Mouse (Mus musculus): ENCODE results near the gene Smim14.
"Not testable (repeated sequence)": the region's sequence is repeated elsewhere in the genome, so short reads cannot be mapped to it uniquely, and the experiment has no call there.

Smim14 gene

DNA sequence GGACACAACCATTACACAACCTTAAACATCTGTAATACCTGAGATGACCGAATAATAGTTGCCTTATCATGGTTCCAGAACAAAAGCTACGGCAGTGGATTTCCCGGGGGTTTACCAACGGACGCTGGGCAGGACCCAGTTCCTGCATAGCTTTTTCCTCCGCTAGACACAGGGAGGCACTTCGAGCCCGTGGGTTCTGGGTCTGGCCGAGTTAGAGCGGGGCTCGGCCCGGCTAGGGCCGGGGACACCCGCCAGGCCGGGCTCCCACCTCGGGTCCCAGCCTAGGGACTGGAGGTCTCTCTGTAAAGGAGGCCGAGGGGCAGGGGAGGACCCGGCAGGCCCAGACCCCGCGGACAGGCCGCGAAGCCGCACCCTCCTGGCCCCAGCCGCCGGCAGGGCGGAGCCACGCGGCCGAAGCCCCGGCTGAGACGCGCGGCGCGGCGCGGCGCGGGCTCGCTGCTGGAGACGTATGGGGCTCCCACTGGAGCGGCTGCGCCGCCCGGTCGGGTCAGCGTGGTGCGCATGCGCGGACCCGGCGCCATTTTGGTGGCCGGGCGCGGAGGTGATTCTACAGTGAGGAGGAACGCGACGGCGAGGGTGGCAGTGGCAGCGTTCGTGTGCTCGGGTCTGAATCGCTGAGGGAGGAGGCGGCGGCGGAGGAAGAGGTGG is at the start of gene Smim14, which contains the start of gene Ube2k:
Smim14 (minus strand) TSS at position 434 of the 669 bp plus-strand sequence.
Ube2k (plus strand) TSS at position 483 of the 669 bp plus-strand sequence.
- DNase-seq = peak; percentile 96 to 97

DNA sequence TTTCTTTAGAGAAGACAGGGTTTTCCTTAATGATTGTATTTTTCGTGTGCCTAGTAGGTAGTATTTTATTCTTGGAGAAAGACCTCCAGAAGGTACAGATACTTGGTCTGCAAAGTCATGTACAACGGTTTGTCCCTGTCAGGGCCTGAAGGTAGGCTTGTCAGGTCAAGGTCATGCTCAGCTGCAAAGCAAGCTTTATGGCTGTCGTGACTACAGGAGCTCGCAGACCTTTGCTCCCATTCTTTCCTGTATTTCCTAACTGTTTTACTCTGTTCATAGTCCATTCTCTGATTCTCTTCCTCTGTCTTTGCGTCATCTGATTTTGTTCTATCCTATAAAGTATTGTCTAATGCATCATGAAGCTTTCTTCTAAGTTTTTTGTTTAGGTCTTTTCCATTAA is 49.3 kb upstream of the Smim14 start:
- no peak for DNase-seq

DNA sequence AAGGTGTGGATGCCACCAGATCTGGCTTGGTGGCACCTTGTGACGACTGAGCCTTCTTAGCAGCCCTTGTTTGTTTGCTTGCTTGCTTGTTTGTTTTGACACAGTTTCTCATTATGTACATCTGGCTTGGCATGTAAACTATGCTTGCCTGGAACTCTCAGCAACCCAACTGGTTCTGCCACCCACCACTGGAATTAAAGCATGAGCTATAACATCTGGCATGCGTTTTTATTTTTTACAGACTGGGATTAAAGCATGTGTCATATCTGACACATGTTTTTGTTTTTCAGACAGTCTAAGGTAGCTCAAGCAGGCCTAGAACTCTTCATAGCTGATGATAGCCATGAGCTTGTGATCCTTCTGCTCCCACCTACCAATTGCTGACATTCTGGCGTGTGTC is 41.6 kb upstream of the Smim14 start:
- no peak for DNase-seq

DNA sequence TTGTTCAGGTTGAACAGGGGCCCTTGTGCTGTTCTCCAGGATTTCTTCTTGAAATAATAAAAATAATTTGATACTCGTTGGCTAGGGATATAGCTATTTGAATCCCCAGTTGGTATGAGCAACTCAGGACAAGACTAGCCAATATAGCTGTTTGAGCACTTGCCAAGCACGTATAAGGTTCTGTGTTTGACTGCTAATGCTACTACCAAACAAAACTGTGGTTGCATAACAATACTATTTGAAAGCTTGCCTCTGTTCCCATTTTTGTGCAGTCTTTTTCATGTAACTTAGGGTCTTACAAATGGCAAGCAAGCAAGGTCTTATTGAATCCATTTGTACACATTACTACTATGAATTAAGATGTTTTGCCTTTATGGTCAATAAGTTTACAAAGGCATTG is 38.9 kb upstream of the Smim14 start:
- no peak for DNase-seq

DNA sequence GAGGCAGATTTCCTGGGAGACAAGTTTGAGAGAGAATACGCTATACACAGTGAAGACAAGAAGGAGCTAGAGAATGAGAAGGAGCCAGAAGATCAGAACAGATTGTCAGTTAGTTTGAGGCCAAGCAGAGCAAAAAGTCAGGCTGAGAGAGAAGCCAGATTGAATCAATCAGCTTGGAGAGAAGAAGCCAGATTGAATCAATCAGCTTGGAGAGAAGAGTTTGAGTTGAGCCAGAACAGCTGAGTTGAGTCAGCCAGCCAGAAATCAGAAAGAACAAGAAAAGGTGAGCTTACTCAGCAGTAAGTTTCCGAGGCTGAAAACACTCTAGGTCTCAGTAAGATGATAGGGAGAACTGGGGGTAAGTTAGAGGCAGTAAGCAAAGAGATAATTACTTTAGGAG is 37.9 kb upstream of the Smim14 start:
- no peak for DNase-seq

DNA sequence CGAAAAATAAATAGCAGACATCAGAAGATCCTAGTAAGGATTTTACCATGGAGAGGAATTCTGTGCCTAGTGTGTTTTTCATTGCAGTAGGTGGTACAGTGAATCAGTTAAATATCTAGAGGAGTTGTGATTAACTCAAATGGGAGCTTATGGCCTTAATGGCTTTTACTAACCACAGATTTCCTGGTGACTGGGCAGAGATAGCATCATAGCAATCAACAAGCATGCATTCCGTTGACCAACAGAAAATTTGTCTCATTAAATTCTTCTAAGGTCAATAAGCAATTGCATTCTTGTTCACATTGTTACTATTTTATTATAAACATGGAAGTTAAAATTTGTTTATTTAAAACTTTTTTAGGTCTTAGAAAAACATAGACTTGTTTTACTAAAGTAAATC is 28.5 kb upstream of the Smim14 start:
- no peak for DNase-seq

DNA sequence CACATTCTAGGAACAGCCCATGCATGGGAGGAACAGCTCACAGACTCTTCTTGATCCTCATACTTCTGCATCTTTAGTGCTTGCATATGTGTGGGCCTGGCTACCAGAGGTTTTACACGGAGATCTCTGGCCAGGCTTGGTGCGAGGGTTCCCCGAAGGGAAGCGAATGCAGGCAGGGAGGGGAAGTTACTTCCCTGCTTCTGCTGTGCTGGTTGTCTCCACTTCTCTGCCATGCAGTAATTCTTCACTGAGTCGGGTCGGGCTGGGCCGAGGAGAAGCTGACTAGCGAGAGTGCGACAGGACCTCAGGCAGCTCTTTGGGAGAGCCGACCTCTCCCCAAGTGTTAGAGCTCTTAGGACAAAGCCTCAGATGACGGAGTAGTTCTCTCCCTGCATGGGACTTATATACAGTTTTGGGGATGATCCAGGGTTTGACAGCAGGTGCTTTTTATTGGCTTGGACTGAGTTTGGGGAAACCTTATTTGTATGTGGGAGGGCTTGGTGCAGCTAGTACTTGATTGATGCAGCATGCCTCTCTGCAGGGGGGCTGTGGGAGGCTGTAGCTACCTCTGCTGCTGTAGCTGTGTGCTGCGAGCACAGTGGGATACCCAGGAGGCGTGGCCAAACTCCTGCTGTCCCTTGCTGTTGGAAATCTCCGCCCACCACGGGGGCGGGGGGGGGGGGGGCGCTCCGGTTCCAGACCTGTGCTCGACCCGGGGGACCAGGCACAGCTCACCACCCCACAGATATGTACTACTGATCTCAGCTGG is 24.3 kb upstream of the Smim14 start:
- peak; percentile 24 to 59 for DNase-seq

DNA sequence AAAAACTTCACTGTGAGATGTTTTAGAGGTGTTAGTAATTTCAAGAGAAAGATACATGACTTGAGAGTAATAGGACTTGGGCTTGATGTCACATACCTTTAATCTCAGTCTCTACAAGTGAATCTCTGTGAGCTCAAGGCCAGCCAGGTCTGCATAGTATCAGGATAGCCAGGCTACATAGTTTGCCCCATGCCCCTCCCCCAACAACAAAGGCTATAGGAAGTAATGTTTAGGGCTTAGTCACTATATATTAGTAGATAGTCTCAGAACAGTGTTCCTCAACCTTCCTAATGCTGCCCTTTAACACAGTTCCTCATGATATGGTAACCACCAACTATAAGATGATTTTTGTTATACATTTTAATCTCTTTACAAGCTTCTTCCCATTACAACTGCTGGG is 20.1 kb upstream of the Smim14 start:
- DNase-seq = no peak

DNA sequence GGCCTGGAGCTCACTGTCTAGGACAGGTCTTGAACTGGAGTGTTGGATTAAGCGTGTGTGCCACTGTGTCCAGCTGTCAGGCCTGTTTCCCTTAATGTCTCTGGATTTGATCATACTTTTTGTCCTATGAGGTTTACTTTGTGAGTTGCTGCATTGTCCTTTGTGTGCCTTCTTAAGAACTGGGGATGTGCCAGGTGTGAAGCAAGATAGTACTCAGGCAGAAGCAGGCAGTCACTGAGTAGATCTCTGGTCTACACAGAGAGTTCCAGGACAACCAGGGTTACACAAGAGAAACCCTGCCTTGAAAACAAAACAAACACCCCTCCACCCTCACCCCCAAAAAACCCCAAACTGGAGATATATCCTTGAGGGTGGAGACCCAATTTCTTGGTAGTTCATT is 12.7 kb upstream of the Smim14 start:
- no peak for DNase-seq

DNA sequence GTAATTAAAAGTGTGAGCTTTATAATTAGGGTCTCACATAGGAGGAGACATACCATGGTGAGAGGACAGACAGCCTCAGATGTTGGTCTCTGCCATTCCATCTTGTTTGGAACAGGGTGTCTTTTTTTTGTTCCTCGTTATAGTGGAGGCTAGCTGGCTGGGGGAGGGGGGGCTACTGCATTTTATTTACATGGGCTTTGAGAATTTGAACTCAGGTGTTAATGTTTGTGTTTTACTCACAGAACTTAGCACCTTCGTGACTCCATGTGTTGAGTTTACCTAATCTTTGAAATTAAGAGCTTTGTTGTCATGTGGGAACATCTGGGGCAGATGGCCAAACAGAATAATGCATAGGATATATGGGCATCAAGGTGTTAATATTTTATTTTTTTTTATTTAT is 7.6 kb upstream of the Smim14 start:
- DNase-seq = no peak

DNA sequence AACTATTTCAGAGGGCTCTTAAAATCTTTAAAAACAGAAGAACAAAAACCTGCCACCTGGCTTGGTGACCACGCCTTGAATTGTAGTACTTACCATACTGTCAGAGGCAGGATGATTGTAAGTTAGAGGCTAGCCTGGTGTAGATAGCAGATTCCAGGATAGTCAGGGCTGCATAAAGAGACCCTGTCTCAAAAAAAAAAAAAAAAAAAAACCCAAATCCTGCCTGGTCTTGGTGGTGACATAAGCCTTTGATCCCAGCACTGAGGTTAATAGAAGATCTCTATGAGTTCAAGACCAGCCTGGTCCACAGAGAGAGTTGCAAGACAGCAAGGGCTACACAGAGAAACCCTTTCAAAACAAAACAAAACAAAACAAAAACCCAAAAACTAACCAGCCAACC is 6.5 kb upstream of the Smim14 start:
- no peak for DNase-seq

DNA sequence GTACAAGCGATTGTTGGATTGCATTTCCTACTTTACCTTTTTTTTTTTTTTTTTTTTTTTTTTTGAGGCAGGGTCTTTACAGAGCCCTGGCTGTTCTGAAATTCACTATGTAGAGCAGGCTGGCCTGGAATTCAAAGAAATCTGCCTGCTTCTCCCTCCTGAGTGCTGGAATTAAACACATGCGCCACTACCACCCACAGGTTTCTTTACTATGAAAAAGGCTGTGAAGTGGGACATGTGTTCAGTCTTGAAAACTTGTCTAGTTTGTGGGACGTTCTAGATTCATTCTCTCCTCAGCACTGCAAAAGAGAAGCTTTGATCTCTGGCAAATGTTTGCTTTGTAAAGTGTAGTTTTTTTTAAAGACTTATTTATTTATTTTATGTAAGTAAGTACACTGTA is 4.9 kb upstream of the Smim14 start:
- no peak for DNase-seq

DNA sequence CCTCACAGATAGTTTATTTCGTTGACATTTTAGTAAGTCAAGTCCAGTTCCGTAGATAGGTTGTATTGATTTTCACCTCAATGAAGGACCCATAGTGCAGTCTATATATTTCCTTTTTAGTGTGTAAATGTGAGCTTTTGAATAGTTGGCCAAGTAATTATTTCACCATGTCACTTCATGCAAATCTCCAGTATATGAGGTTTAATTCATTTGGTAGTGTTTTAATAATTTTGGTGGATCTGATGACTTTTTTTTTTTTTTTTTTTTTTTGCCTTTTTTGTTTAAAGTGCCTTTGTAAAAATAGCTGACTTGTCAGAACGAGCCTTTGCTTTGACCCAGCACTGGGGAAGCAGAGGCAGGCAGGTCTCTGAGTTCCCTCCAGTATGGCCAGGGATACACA is 2.8 kb upstream of the Smim14 start:
- no peak for DNase-seq

DNA sequence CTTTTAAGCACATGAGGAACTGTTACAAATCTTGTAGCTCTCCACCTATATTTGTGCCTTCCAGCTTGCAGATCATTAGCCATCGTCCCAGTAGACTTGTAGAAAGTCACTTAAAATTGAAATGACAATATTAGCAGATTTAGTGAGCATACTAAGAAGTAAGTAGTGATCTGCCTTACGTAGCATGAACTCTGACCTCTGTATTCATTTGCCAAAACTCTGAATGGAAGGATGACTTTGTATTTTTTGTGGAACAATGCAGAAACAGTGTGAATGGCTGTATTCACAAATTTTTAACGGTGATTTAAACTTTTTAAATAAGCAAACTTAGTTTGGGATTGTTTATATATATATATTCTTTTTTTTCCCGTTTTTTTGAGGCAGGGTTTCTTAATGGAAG is 1.8 kb upstream of the Smim14 start:
- DNase-seq = no peak

DNA sequence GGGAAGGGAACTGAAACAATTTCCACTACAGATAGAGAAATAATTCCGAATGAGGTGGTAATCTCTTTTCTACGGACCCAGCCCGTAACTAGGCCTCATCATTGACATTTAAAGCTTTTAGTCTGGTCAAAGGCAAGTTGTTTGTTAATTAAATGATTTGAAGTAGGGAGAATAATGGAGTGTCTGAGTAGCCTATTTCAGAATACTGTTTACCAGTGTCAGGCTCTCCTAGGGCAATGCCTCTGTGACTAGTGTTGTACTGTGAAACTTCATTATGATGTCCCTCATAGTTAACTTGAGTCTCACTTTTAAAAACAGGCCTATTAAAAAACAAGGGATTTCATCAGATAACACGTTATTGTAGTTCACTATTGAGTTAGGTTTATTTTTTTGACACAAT is 1.1 kb upstream of the Smim14 start:
- no peak for DNase-seq

DNA sequence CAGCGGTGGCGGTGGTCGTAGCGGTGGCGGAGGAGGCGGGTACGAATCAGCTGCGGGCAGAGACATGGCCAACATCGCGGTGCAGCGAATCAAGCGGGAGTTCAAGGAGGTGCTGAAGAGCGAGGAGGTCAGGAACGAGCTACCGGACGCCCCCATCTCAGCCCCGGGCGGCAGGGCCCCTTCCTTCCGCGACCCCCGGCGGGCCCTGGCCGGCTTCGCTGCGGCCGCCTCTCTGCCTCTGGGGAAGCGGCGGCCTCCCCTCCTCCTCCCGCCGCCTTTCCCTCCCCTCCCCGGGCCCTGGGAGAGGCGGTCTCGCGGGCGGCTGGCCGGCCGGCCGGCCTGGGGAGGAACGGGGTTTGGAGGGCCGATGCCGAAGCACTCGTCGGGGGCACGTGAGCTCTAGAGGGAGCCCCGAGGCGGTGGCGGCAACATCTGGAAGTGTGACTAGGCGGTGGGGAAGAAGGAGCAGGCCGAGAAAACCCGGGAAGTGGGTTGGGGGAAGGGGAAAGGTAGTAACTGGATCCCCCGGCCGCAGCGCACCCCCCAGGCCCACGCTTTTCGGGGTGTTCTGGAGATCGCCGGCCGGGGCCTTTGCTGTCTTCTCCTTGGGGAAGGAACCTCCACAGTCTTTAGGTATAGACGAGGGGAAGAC is 562 bp upstream of the Smim14 start:
- DNase-seq = peak in 1 of 2 experiments; percentile 71

DNA sequence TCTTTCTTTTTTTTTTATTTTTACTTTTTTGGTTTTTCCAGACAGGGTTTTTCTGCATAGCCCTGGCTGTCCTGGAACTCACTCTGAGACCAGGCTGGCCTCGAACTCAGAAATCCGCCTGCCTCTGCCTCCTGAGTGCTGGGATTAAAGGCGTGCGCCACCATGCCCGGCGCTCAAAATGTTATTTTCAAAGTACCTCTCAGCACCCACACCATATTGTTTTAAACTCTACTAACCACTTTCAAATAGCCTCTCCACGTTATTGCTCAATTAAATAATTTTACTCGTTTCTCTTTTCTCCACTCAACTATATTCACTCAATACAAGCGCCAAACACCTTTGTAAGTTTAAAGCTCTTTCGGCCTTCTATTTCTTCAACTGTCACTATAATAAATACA is 917 bp downstream of the Smim14 start:
- not testable (repeated sequence) for DNase-seq

DNA sequence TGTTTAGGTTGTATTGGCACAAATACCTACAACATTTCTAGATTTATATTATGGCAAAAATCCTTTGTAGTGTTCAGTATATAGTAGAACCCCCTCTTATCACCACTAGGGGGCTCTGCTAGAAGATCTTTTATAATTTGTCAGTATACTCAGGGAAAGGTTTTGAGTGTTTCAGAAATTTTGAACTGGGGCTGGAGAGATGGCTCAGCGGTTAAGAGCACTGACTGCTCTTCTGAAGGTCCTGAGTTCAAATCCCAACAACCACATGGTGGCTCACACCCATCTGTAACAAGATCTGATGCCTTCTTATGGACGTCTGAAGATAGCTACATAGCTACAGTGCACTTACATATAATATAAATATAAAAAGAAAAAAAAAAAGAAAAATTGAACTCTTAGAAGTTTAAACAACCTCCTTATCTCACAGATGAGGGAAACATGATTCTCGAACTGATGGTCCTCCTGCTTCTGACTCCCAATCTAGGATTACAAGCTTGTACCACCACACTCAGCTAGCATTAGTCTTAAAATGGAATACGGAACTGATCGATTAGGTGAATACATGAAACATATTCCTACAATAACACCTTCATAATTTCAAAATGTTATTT is 1.4 kb downstream of the Smim14 start:
- DNase-seq = peak; percentile 35 to 43

DNA sequence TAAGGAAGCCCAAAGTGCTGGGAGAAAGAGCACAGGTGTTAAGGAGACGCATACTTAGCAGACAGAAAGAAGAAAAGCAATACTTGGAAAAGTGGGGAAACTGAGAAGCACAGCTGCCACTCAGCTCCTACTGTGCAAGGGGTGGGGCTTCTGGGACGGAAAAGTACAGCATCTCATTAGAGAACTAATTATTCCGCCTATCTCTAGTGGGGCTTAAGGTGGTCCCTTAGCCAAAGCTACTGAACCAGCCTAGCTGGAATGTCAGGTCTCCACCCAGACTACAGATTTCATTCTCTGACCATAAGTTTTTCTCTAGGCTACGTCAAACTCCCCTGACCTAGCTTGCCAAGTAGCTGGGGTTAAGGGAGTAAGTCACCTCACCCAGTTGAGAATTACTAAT is 2.5 kb downstream of the Smim14 start:
- no peak for DNase-seq

DNA sequence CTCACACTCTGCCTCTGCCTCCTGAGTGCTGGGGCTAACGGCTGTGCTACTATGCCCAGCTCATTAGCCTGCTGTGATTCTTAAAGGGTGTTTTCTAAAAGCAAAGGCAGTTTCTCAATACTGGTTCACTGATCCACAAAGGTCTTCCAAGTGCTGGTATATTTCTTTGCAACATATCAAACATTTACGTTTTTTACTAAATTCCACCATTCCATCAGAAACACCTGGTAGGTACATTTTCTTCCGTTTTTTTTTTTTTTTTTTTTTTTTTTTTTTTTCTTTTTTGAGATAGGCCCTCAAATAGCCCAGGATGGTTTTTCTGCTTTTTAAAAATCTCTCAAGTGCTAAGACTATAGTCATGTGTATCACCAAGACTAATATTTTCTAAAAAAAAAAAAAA is 5.7 kb downstream of the Smim14 start:
- no peak for DNase-seq

DNA sequence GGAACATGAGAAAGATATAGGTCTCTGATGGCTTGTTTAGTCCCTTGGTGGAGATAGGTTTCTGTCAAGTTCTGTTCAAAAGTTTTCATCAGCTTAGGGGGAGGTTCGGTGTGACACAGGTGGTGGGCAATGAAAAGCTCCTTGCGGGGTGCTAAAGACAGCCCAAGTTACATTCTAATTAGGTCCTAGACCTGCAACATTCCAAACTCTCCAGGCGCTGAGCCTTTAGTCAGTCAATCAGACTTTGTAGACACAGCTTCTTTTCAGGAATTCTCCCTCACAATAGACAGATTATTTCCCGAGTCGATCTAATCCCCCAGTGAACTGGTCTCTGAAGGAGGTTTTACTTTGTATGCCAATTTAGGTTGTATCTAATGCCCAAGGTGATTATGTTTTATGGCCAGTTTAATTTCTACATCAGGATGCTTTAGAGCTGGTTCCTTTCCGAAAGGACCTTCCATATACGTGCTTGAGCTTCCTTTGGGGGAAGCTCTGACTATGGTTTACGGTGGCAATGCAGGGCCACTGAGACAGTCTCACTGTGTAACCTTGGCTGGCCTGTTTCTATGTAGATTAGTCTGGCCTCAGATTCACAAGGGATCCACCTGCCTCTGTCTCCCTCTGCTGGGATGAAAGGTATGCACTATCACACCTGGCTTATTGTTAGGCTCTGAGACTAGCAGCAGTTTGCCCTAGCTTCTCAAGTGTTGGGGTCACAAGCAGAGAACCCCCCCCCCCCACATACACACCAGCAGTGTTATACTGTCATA is 11.1 kb downstream of the Smim14 start:
- peak in 1 of 2 experiments; percentile 19 for DNase-seq

DNA sequence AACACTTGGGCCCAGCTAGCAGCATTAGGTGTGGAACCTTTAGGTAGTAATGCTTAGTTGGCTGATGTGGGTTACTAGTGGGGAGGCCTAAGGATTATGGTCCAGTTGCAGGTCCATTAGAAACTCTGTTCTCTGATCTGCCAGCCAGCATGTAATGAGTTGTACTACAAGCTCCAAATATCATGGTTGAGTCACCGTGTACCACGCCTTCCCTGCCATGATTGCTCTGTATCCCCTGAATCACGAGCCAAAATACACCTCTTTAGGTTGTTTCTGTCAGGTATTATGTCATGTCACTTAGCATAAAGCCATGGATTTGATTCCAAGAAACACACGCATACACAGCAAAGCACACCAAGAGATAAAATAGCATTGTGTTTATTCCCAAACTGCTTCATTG is 12.2 kb downstream of the Smim14 start:
- no peak for DNase-seq

DNA sequence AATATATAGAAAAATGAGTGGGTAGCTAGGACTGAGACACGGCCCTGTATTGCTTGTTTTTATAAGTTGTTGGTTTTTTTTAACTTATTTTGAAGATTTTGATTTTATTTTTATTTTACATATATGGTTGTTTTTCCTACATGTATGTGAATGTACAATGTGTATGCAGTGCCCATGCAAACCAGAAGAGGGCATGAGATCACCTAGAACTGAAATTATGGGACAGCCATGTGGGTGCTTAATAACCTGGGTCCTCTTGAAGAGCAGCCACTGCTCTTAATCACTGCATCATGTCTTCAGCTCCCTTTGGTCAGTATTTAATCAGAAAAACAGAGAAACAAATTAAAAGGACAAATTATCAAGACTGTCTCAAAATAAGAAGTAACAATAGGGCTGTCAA is 15.2 kb downstream of the Smim14 start:
- DNase-seq = no peak
